Mouse (Mus musculus) liver, embryonic 14.5 days (tissue): ENCODE measurements around the gene Prrt3.

ENCODE experiments used
- CTCF ChIP-seq: IDR thresholded peaks from 2 replicates; pipeline ENCODE4 v1.5.1; 2016; ENCODE audit warnings: antibody characterized with exemption, low read depth, control low read depth
- EP300 ChIP-seq: IDR thresholded peaks from 2 replicates; pipeline ENCODE4 v1.6.1; 2016; ENCODE audit warnings: antibody characterized with exemption, low read depth

DNA sequence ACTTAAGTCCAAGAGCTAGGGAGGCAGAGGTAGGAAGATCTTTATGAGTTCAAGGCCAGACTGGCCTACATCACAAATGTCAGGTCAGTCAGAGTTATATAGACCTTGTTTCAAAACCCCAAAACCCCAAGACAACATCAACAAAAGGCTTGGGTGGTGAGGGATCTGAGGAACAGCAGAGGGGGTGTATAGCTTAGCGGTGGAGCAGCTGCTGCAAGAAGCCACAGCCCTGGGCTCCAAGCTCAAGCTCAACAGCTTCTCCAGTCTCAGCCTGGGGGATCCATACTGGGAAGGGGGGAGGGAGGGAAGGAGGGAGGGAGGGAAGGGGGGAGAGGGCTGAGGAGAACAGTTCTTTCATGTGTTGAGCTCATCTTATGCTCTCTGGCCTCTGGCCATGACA is 4.0 kb upstream of the Prrt3 start:
- no peak for TF ChIP-seq EP300
- TF ChIP-seq CTCF, result no peak
